Comparison of ENCODE assay signal across 10 mouse cellular contexts in genomic region chr4:139145156-139145555, GRCm38 (mm10). TPM values are rescaled to one million over a fixed set of nuclear protein-coding genes. Genes with fewer than 3 reads are reported as not detected.
DNase-seq lines count a peak whose midpoint lies in the region; ATAC-seq lines count a peak whose summit lies in the region.
"Had no signal": no experiment of that assay in that cellular context is flagged by ENCODE, and none has a peak within 500 bp of the region (broad histone marks: within the 10 kb centered on the region; RNA-seq: fewer than 3 reads in every experiment).

No protein-coding gene starts in this region.

- ATAC-seq in liver, embryonic 11.5 days (replicated peaks; ENCODE audit: low FRiP score) = no peak
- ATAC-seq in megakaryocyte progenitor cell, adult 5-6 weeks (replicated peaks; ENCODE audit: poor library complexity) = peak; percentile 68

- H3K4me1 ChIP-seq in liver, embryonic 11.5 days (replicated peaks; ENCODE audit: control insufficient read depth, insufficient read depth, low read length) = peaks cover 3% of the 10 kb centered on the region; the same call in 1 of the 2 replicates
- H3K4me1 ChIP-seq in heart, embryonic 10.5 days = peaks cover 6% of the 10 kb centered on the region

- H3K9me3 ChIP-seq in liver, embryonic 11.5 days (ENCODE audit: control insufficient read depth, low read length) = 0 out of 2 replicates have a peak, but pooled peaks cover 3% of the 10 kb centered on the region
- peaks cover 11% of the 10 kb centered on the region for H3K9me3 ChIP-seq in heart, embryonic 10.5 days

- DNase-seq in adrenal gland, postnatal 14 days = peak; percentile 43
- DNase-seq in adrenal gland, postnatal 4 days (ENCODE audit: low spot score in 2 of 2) = no peak
- peak; percentile 42 for DNase-seq in liver
- DNase-seq in liver, embryonic 11.5 days (ENCODE audit: low spot score) = no peak
- peak; percentile 89 for DNase-seq in R1 (ENCODE audit: low read depth, low spot score)
- DNase-seq in ovary, adult 18-20 months (ENCODE audit: low spot score) = no peak
- DNase-seq in heart, embryonic 10.5 days (ENCODE audit: low spot score) = no peak
- DNase-seq: right cerebral cortex, postnatal 25 days had no signal

- no peak overlapping the region for H3K9ac ChIP-seq in liver, embryonic 11.5 days (ENCODE audit: low read depth, low read length)

- 87% methylated on average over 11 of the region's 11 CpGs for WGBS in liver, embryonic 11.5 days
- WGBS in heart, embryonic 10.5 days = 90% methylated on average over 11 of the region's 11 CpGs

- no peak overlapping the region for H3K27ac ChIP-seq in liver, embryonic 11.5 days (ENCODE audit: low read depth, low read length)
- H3K27ac ChIP-seq in heart, embryonic 10.5 days = no peak overlapping the region
- H3K27ac ChIP-seq: macrophage had no signal

- H3K4me2 ChIP-seq in liver, embryonic 11.5 days = no peak overlapping the region

- no peaks in the 10 kb centered on the region for H3K27me3 ChIP-seq in liver, embryonic 11.5 days (replicated peaks; ENCODE audit: control insufficient read depth, insufficient read depth, low read length)
- no peaks in the 10 kb centered on the region for H3K27me3 ChIP-seq in heart, embryonic 10.5 days (ENCODE audit: insufficient read depth, poor library complexity, severe bottlenecking)

- no peaks in the 10 kb centered on the region for H3K36me3 ChIP-seq in liver, embryonic 11.5 days (ENCODE audit: control insufficient read depth, insufficient read depth, low read length)
- H3K36me3 ChIP-seq in heart, embryonic 10.5 days = no peaks in the 10 kb centered on the region

- H3K4me3 ChIP-seq in liver, embryonic 11.5 days (ENCODE audit: low read depth, low read length) = no peak overlapping the region
- H3K4me3 ChIP-seq in heart, embryonic 10.5 days = no peak overlapping the region

RNA-seq across cellular contexts. Expression of gene Minos1, which starts 14.2 kb away (rescaled TPM):
- total RNA-seq in adrenal gland, postnatal 14 days (2021) = 480 and 499 TPM in 2 replicates
- 100 to 1,000 TPM; 352 to 357 TPM for total RNA-seq in adrenal gland, postnatal 4 days (2021)
- 541 and 564 TPM in 2 replicates for polyA plus RNA-seq in liver, embryonic 11.5 days (2014; fragmentation: Nextera tagmentation; extraction: Ambion mirVana)
- total RNA-seq in megakaryocyte progenitor cell, adult 5-6 weeks (2015) = 517 and 531 TPM in 2 replicates
- total RNA-seq in megakaryocyte progenitor cell, adult 5-6 weeks (2017) = 167 and 172 TPM in 2 replicates
- polyA plus RNA-seq in heart, embryonic 10.5 days (2016; fragmentation: Nextera tagmentation; extraction: Ambion mirVana) = 532 and 637 TPM in 2 replicates

RNA-seq across cellular contexts. Expression of gene Capzb, which starts 47.5 kb away (rescaled TPM):
- total RNA-seq in adrenal gland, postnatal 14 days (2021) = 316 and 319 TPM in 2 replicates
- total RNA-seq in adrenal gland, postnatal 4 days (2021) = 100 to 1,000 TPM; 343 to 361 TPM
- 250 and 257 TPM in 2 replicates for polyA plus RNA-seq in liver, embryonic 11.5 days (2014; fragmentation: Nextera tagmentation; extraction: Ambion mirVana)
- total RNA-seq in megakaryocyte progenitor cell, adult 5-6 weeks (2015) = 409 and 415 TPM in 2 replicates
- 139 and 157 TPM in 2 replicates for total RNA-seq in megakaryocyte progenitor cell, adult 5-6 weeks (2017)
- 450 and 452 TPM in 2 replicates for polyA plus RNA-seq in heart, embryonic 10.5 days (2016; fragmentation: Nextera tagmentation; extraction: Ambion mirVana)

RNA-seq across cellular contexts. Expression of gene Nbl1, which starts 52.4 kb away (rescaled TPM):
- total RNA-seq in adrenal gland, postnatal 14 days (2021) = 33.7 and 39.8 TPM in 2 replicates
- total RNA-seq in adrenal gland, postnatal 4 days (2021) = 10 to 100 TPM; 47.4 to 49.2 TPM
- polyA plus RNA-seq in liver, embryonic 11.5 days (2014; fragmentation: Nextera tagmentation; extraction: Ambion mirVana) = 4.0 and 5.0 TPM in 2 replicates
- not detected in 2 replicates for total RNA-seq in megakaryocyte progenitor cell, adult 5-6 weeks (2015)
- not detected in 2 replicates for total RNA-seq in megakaryocyte progenitor cell, adult 5-6 weeks (2017)
- 6.4 and 7.3 TPM in 2 replicates for polyA plus RNA-seq in heart, embryonic 10.5 days (2016; fragmentation: Nextera tagmentation; extraction: Ambion mirVana)

Comparison
In these comparisons a context has a peak if more than half of its experiments do, and no peak if none do; other contexts are left out.
1. DNase-seq: peak in adrenal gland, postnatal 14 days (single experiment), liver (single experiment) and R1 (single experiment); none in adrenal gland, postnatal 4 days (0 of 2), liver, embryonic 11.5 days (single experiment), ovary, adult 18-20 months (single experiment) and heart, embryonic 10.5 days (single experiment).
2. RNA of gene Nbl1, which starts 52.4 kb away (total RNA-seq): 47.4 to 49.2 TPM in adrenal gland, postnatal 4 days and 33.7 to 39.8 TPM in adrenal gland, postnatal 14 days; not detected in megakaryocyte progenitor cell, adult 5-6 weeks; every median in the first group is over 10 times any median in the second.